ENCODE assay signal across 18 mouse cellular contexts in genomic region chr7:49382884-49383283, GRCm38 (mm10).
DNase-seq lines count a peak whose midpoint lies in the region; ATAC-seq and TF ChIP-seq lines count a peak whose summit lies in the region.
"Had no signal": no experiment of that assay in that cellular context is flagged by ENCODE, and none has a peak within 500 bp of the region (broad histone marks: within the 10 kb centered on the region; RNA-seq: fewer than 3 reads in every experiment).

No protein-coding gene starts in this region.

- no peak overlapping the region for H3K9ac ChIP-seq in forebrain, embryonic 16.5 days (replicated peaks; ENCODE audit: low read depth, low read length)
- no peak overlapping the region for H3K9ac ChIP-seq in forebrain, embryonic 11.5 days (ENCODE audit: low read length)
- no peak overlapping the region for H3K9ac ChIP-seq in lung, embryonic 14.5 days
- no peak overlapping the region for H3K9ac ChIP-seq in stomach, embryonic 14.5 days (replicated peaks; ENCODE audit: low read depth, low read length)
- H3K9ac ChIP-seq: forebrain, embryonic 13.5 days; heart, embryonic 13.5 days; liver, embryonic 13.5 days; midbrain, embryonic 12.5 days had no signal

- no peak overlapping the region; the same call in 1 of the 2 replicates for H3K27ac ChIP-seq in forebrain, embryonic 16.5 days (ENCODE audit: low read length)
- no peak overlapping the region for H3K27ac ChIP-seq in forebrain, embryonic 11.5 days (ENCODE audit: low read depth, low read length)
- no peak overlapping the region for H3K27ac ChIP-seq in lung, embryonic 14.5 days (ENCODE audit: low read depth)
- H3K27ac ChIP-seq in limb, embryonic 10.5 days: peak overlapping the region; percentile 59
- H3K27ac ChIP-seq in stomach, embryonic 14.5 days (ENCODE audit: low read length): peak overlapping the region; percentile 16; the same call in 1 of the 2 replicates
- H3K27ac ChIP-seq: forebrain, embryonic 13.5 days; heart, embryonic 13.5 days; liver, embryonic 13.5 days; midbrain, embryonic 12.5 days had no signal

- H3K4me3 ChIP-seq in forebrain, embryonic 16.5 days (replicated peaks; ENCODE audit: low read length): no peak overlapping the region
- no peak overlapping the region for H3K4me3 ChIP-seq in forebrain, embryonic 11.5 days (ENCODE audit: low read depth, low read length)
- H3K4me3 ChIP-seq in lung, embryonic 14.5 days (ENCODE audit: low read depth, low read length): no peak overlapping the region
- no peak overlapping the region for H3K4me3 ChIP-seq in limb, embryonic 10.5 days
- H3K4me3 ChIP-seq in stomach, embryonic 14.5 days (ENCODE audit: low read depth, low read length): no peak overlapping the region
- H3K4me3 ChIP-seq: forebrain, embryonic 13.5 days; heart, embryonic 13.5 days; liver, embryonic 13.5 days; midbrain, embryonic 12.5 days had no signal

- 0 out of 2 replicates have a peak, but pooled peaks cover 5% of the 10 kb centered on the region for H3K4me1 ChIP-seq in forebrain, embryonic 16.5 days (replicated peaks; ENCODE audit: control insufficient read depth, insufficient read depth, low read length)
- H3K4me1 ChIP-seq in forebrain, embryonic 11.5 days (replicated peaks; ENCODE audit: control insufficient read depth, insufficient read depth, low read length): no peaks in the 10 kb centered on the region
- 0 out of 2 replicates have a peak, but pooled peaks cover 4% of the 10 kb centered on the region for H3K4me1 ChIP-seq in lung, embryonic 14.5 days (ENCODE audit: insufficient read depth)
- peaks cover 19% of the 10 kb centered on the region for H3K4me1 ChIP-seq in limb, embryonic 10.5 days
- peaks cover 11% of the 10 kb centered on the region for H3K4me1 ChIP-seq in stomach, embryonic 14.5 days (ENCODE audit: control insufficient read depth, insufficient read depth, low read length)
- H3K4me1 ChIP-seq: forebrain, embryonic 13.5 days; liver, embryonic 13.5 days had no signal

- no peak for DNase-seq in forebrain, embryonic 11.5 days (ENCODE audit: low spot score)
- DNase-seq in lung, embryonic 14.5 days: peak; percentile 50
- no peak for DNase-seq in lung, postnatal 14 days
- no peak for DNase-seq in limb, embryonic 10.5 days (ENCODE audit: low spot score)
- no peak for DNase-seq in right cerebral cortex, postnatal 4 days
- DNase-seq: adrenal gland, adult 2 months; B cell, adult 2 months; cerebellum, adult 8-10 months; gastrocnemius, postnatal 25 days; kidney, adult 8-10 months; liver, embryonic 13.5 days; lung, postnatal 10 days had no signal

- TF ChIP-seq CTCF in lung, embryonic 14.5 days (IDR thresholded peaks at IDR 0.05; ENCODE audit: low read depth): no peak

- H3K36me3 ChIP-seq in forebrain, embryonic 16.5 days (ENCODE audit: control insufficient read depth, insufficient read depth): no peaks in the 10 kb centered on the region
- no peaks in the 10 kb centered on the region for H3K36me3 ChIP-seq in forebrain, embryonic 11.5 days (ENCODE audit: control insufficient read depth, insufficient read depth, low read length)
- no peaks in the 10 kb centered on the region for H3K36me3 ChIP-seq in lung, embryonic 14.5 days (ENCODE audit: insufficient read depth)
- no peaks in the 10 kb centered on the region for H3K36me3 ChIP-seq in limb, embryonic 10.5 days
- H3K36me3 ChIP-seq in stomach, embryonic 14.5 days (ENCODE audit: control insufficient read depth, insufficient read depth, low read length): no peaks in the 10 kb centered on the region
- H3K36me3 ChIP-seq: liver, embryonic 13.5 days; midbrain, embryonic 12.5 days had no signal

- no peaks in the 10 kb centered on the region for H3K27me3 ChIP-seq in forebrain, embryonic 16.5 days (replicated peaks; ENCODE audit: control insufficient read depth, insufficient read depth, low read length)
- H3K27me3 ChIP-seq in forebrain, embryonic 11.5 days (ENCODE audit: control insufficient read depth, insufficient read depth, low read length): no peaks in the 10 kb centered on the region
- no peaks in the 10 kb centered on the region for H3K27me3 ChIP-seq in lung, embryonic 14.5 days (ENCODE audit: insufficient read depth, low read length)
- no peaks in the 10 kb centered on the region for H3K27me3 ChIP-seq in limb, embryonic 10.5 days (ENCODE audit: low read depth, poor library complexity, severe bottlenecking)
- H3K27me3 ChIP-seq in stomach, embryonic 14.5 days (ENCODE audit: control insufficient read depth, insufficient read depth, low read length): no peaks in the 10 kb centered on the region
- H3K27me3 ChIP-seq: heart, embryonic 13.5 days; liver, embryonic 13.5 days; midbrain, embryonic 12.5 days had no signal

- H3K4me2 ChIP-seq in forebrain, embryonic 16.5 days (ENCODE audit: low read length): no peak overlapping the region
- H3K4me2 ChIP-seq in forebrain, embryonic 11.5 days (ENCODE audit: low read depth, low read length, severe bottlenecking): no peak overlapping the region
- no peak overlapping the region for H3K4me2 ChIP-seq in lung, embryonic 14.5 days
- H3K4me2 ChIP-seq in stomach, embryonic 14.5 days (replicated peaks; ENCODE audit: low read depth, low read length): no peak overlapping the region
- H3K4me2 ChIP-seq: forebrain, embryonic 13.5 days; heart, embryonic 13.5 days; liver, embryonic 13.5 days; midbrain, embryonic 12.5 days had no signal

- no peaks in the 10 kb centered on the region for H3K9me3 ChIP-seq in forebrain, embryonic 16.5 days (ENCODE audit: control insufficient read depth, low read length)
- no peaks in the 10 kb centered on the region for H3K9me3 ChIP-seq in forebrain, embryonic 11.5 days (ENCODE audit: control insufficient read depth, low read length)
- H3K9me3 ChIP-seq in lung, embryonic 14.5 days (ENCODE audit: low read depth, low read length): no peaks in the 10 kb centered on the region
- no peaks in the 10 kb centered on the region for H3K9me3 ChIP-seq in limb, embryonic 10.5 days (replicated peaks)
- no peaks in the 10 kb centered on the region for H3K9me3 ChIP-seq in stomach, embryonic 14.5 days (ENCODE audit: control insufficient read depth, low read depth, low read length)
- H3K9me3 ChIP-seq: forebrain, embryonic 13.5 days; heart, embryonic 13.5 days; liver, embryonic 13.5 days; midbrain, embryonic 12.5 days had no signal

- ATAC-seq in forebrain, embryonic 16.5 days: 0 out of 2 replicates have a peak, but pooled peaks have one; percentile 23
- ATAC-seq in forebrain, embryonic 11.5 days (replicated peaks; ENCODE audit: low FRiP score): no peak
- peak; percentile 52; the same call in 1 of the 2 replicates for ATAC-seq in lung, embryonic 14.5 days (ENCODE audit: insufficient read depth)
- peak; percentile 35; the same call in 1 of the 2 replicates for ATAC-seq in stomach, embryonic 14.5 days (ENCODE audit: insufficient number of reproducible peaks, insufficient read depth, low FRiP score, low read depth)
- no peak for ATAC-seq in megakaryocyte, adult 5-6 weeks (ENCODE audit: poor library complexity, severe bottlenecking)
- ATAC-seq: forebrain, embryonic 13.5 days had no signal

- 62% methylated on average over 10 of the region's 10 CpGs for WGBS in forebrain, embryonic 16.5 days
- 86% methylated on average over 10 of the region's 10 CpGs for WGBS in forebrain, embryonic 11.5 days
- WGBS in lung, embryonic 14.5 days: 32% methylated on average over 10 of the region's 10 CpGs
- WGBS in limb, embryonic 10.5 days: 66% methylated on average over 10 of the region's 10 CpGs
- 21% methylated on average over 10 of the region's 10 CpGs for WGBS in stomach, embryonic 14.5 days

Comparison
In these comparisons a context has a peak if more than half of its experiments do, and no peak if none do; other contexts are left out.
1. ATAC-seq: peak in forebrain, embryonic 16.5 days (single experiment), lung, embryonic 14.5 days (single experiment) and stomach, embryonic 14.5 days (single experiment); none in forebrain, embryonic 11.5 days (single experiment) and megakaryocyte, adult 5-6 weeks (single experiment).
2. H3K27ac ChIP-seq: peak in limb, embryonic 10.5 days (single experiment) and stomach, embryonic 14.5 days (single experiment); none in forebrain, embryonic 16.5 days (single experiment), forebrain, embryonic 11.5 days (single experiment) and lung, embryonic 14.5 days (single experiment).